Mouse (Mus musculus): ENCODE data around the gene Gm37240.
A peak's percentile ranks its signal among the peaks of the same experiment; 100 is the strongest.

Gm37240 gene

DNA sequence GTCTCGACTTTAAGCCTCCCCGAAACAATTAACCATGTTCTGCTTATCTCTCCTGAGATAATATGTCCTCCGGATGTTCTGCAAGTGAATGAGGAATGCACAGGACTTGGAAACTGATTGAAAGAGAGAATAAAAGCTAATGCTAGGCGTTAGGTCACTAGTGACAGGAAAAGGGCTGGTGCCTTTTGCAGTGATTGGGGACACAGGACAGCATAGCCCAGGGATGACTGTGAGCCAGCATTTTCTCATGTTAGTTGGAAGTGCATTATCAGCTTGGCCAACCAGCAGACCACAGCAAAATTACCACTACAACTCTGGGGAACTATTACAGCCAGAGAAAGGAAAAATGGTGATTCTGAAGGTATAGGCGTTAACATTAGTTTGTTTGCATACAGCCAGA, 1163.3 kb downstream of the Gm37240 start:
- no peak for DNase-seq

DNA sequence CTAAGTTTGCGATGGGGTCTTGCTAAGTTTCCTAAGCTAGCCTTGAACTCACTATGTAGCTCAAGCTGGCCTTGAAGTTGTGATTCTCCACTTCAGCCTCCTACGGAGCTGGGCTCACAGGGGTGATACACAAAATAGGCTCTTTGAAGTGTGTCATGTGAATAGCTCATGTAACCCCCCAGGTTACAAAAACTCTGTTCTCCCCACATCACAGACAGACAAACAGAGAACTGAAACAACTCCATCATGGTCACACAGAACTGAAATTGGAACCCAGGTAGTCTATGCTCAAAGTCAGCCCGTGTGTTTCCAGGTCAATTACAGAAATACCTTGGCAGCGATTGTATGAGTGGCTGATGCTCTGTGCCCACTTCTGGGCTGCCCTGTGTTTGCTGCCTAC, 1164.6 kb downstream of the Gm37240 start:
- DNase-seq: no peak

DNA sequence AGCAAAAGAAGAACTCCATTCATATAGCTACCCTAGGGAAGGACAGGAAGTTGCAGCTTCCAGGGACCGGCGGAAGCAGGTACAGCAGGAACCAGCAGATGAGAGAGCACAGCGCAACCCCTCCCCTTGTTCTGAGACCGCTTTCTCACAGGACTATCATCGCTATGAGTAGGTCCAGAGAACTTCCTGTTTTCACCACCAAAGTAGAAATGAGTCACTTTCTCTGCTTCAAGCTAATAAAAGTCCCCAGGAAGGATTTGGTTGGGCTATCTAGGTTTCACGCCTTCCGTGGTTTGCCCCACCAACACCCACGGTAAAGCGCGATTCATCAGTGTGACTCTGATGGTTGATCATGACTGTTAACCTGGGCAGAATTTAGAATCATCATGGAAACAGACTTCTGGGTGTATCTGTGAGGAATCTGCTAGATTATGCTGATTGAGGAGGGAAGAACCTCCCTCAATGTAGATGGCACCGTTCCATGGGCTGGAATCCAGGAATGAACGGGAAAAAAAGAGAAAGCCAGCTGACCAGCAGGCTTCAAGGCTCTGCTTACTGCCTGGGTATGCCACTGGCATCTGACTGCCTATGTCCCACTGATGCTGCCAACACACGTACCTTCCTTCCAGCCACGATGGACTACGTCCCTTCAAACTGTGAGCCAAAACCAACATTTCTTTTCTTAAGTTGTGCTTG, 1172.1 kb downstream of the Gm37240 start:
- DNase-seq: no peak

DNA sequence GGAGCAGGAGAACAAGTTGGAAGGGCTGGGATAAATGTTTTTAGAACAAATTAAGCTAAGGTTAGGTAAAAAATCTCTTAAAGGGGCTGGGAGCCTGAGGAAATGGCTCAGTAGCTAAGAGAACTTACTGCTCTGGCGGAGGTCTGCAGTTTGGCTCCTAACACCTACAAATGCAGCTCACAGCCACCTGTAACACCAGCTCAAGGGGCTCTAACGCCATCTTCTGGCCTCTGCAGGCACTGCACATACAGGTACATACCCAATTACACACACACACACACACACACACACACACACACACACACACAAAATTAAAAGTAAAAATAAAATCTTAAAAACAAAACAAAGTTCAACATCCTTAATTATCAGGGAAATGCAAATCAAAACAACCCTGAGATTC, 1174.4 kb downstream of the Gm37240 start:
- DNase-seq: no peak

DNA sequence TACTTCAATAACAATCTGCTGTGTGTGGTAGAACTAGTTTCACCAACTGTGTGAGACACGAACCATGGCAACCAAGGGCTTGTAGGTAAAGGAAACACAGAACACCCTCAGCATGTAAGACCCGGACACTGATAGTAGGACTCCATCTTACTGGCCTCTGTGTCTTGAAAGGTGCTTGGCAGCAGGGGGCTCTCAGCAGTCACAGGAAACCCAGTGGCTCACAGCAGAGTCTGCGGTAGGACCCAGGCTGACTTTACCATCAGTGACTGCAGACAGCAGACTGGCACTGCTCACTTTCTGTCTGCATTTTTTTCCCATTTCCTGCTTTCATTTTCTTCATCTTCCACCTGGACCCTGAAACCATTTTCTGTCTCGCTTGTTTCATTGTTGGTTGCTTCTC, 1176.6 kb downstream of the Gm37240 start:
- DNase-seq: no peak

DNA sequence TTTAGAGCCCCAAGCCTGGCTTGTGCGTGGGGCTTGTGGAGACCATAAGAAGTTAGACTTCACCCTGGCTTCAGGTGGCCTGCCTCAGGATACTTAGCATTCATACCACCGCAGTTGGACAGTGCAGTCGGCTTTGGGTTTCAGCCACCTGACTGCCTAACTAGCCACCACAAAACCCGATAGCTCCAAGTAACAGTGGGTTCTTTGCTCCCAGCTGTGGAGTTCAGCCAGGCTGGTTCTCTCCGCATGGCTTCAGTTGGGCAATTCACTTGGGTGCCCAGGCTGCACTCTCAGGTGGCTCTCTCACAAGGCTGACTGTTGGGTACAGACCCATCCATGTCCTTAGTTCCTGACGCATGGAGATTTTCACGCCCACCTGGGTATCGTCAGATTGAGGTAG, 1177.4 kb downstream of the Gm37240 start:
- DNase-seq: no peak

DNA sequence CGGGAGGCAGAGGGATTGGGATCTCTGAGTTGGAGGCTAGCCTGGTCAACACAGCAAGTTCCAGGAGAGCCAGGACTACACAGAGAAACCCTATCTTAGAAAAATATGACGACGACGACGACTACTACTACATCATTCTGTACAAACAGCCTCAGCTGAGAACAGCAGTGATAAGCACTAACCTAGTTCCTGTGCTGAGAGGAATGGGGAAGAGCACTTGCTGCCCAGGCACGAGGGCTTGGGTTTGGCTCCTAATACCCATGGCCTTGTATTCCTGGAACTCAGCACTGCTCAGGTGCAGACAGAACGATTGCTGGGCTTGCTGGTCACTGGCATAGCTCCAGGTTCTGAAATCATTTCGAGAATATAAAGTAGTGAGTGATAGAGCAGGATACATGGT, 1178.2 kb downstream of the Gm37240 start:
- no peak for DNase-seq

DNA sequence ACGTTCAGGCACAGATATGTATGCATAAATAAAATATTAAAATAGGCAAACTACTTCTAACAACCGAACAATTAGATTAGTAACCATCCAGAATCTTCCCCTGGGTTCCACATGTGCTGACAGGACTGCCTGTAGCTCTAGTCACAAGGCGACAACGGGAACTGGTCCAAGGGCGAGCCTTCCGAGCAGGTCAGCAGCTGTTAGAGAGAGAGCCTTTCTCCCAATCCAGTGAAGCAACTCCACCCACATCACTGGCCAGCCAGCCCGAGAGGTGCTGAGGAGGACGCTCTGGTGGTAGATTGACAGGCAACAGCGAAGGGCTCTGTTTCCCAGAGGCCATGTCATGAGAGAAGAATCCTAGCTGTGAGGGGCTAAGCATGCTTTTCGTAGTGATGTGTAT, 1178.8 kb downstream of the Gm37240 start:
- no peak for DNase-seq

DNA sequence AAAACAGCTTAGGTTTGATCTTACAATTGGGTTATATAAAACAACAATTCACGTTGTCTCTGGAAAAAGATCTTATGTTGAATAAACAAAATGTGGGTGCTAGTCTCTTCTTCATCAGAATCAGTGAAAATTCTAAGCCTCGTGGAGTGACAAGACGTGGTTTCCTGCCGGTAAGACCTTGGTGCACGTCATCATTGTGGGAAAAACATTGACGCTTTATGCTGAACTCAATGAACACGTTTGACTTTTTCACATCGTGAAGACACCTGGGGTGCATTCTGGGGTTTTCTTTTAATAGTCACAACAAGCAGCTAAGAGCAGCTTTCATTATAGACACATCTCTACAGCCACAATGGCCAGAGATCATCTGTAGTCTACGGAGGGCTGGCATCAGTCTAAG, 1182.1 kb downstream of the Gm37240 start:
- DNase-seq: no peak

DNA sequence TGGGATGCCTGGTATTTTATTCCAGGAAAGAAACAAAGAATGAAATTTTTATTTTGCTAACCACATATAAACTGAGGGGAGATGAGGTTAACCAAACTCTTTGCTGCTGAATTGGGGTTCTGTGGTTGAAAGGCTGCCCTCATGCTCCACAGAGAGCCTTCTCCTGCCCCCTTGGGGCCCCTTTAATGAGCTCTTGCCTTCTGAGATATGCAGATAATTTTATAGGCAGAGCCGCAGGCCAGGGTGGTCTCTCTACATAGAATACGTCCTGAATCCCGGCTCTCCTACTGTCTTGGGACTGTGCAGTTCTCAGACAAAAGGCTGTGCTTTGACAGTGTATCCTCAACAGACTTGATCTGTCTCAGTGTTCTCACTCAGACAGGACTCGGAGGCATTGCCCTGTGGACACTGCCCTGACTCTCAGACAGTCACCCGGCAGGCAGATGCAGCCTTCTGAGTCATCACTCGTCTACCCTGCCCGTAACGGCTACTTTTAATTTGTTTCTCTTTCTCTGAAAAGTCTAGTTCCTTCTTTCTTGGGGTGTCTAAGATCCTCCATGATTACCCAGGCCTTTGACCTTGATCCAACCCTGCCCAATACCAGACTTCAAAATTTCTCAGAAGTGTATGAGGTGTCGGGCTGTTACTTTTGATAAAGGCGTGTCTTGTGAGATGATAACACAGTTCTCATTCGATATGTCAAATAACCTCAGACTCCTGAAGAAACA, 1184.1 kb downstream of the Gm37240 start:
- no peak for DNase-seq

DNA sequence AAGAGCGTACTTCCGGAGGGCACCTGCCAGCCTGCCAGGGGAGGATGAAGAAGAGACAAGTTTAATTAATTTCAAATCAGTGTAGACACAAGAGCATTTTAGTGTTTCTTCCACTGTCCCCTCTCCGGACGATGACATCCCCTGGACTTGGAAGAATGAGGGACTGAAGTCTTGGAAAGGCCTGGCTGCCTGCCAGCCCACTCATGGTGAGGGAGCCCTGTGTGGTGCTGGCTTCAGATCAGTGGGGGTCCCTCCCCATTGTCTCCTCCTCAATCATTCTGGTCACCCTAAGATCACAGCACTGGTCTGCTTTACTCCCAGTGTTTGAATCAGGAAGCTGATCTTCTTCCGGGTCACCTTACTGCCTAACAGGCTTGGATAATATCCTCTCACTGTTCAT, 1185.4 kb downstream of the Gm37240 start:
- no peak for DNase-seq

DNA sequence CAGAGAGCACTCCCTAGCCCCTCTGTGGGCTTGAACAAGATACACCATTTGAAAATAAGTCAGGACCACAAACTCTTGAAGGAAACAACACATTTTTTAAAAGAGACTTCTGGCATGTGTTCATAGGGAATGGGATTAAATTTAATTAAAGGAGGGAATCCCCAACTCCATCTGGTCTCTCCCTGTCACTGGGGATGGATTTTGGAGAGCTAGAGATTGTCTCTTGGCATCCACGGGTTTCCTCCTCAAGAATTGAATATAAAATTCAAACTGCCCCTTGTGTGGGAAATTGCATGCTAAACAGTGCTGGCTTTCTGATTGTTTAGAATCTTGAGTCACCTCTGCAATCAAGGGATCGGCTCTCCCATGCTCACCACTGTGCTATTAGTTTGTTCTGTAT, 1185.8 kb downstream of the Gm37240 start:
- no peak for DNase-seq

DNA sequence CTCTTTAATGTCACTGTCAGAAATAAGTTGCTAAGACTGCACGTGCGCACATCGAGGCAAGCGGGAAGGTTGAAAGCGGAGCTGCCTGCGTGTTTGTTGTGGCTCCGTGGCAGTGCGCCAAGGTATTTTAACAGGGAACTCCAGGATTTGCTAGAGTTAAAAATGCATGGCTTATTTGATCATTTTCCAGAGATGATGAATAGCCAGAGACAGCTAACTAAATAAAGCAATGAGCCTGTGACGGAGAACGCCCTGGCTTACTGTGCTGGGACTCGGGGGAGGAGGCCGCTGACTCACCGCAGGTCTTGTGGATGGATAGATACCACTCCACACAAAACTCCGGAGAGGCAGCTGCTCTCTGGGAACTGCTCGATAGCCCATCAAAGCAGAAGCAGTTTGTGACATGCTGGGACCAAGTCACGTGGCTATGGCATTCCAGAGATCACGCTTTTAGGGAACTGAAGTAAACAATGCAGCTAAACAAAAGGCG, 1190.8 kb downstream of the Gm37240 start:
- no peak for DNase-seq

DNA sequence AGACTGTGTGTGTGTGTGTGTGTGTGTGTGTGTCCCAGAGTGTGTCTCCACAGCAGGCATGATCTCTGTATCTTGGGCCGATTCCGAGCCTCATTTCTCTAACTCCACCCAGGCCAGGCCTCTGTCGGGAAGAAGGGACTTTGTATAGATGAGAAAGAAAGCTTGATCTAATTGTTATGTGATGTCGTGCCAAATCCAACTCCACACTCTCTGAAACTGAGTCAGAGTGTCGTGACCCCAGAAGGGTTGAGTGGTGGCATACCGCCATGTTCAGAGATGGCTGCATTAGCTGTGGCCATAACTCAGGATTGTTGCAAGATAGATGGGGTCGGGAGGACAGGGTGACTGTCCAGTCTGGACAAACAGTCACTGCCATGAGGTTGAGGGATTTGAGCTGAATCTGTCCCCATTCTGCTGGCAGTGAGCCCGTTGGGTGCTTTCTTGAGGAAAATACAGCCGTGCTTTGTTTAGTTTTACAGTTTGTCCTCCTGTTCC, 1191.4 kb downstream of the Gm37240 start:
- no peak for DNase-seq

DNA sequence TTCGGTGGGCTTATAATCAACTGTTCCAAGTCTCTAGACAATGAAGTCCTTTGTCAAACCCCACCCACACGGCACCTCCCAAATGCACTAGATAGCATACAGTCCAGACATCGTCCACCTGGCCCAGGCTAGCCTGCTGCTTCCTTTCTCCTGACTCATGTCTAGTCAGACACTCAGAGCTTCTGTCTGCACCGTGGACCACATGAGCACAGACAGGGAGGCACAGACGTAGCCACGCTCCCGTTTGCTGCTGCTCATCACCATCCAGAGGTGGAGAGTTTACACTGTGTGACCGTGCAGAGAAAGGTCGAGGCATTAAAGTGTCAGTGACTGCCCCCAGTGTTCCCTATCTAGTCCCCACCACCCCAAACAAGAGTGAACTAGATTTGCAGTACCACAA, 1191.9 kb downstream of the Gm37240 start:
- DNase-seq: no peak

DNA sequence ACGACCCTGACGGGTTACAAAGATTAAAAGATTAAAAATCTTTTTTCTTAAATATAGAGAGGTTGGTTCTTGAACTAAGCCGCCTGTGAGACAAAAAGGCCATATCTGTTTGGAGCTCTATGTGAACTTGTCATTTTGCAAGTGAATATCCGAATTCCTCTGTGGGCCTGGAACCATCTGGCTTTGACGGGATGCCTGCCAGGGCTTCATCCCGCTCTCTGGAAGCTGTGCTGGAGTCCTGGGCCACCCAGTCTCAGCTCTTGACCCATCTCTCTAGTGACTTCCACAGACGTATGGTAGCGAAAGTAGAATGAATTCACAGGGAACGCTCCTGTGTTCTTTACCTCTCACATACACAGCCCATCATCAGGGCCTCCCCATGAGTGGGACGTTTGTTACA, 1193.4 kb downstream of the Gm37240 start:
- no peak for DNase-seq

DNA sequence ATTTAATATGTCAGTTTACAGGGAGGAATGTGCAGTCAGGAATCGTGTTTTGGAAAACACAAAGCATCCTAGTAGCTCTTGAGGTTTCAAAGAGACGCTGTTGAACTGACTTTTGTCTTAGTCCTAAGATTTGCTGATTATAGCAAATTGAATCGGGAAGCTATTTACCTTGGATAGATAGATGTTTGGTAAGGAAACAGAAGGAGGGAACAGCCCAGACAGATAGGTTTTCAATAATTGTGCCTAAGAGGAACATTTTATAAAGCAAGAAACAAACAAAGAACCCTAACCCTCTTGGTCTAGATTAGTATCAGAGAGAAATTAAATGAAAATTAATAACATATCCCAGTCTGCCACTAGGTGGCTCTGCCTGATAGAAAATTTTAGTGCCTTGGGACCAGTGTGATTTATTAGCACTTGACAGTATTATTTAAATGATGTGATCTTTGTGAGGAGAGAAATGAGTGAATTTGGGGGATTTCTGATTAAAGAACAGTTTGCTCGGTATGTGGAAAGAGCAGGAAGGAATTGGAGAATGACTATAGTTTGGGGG, 1194.6 kb downstream of the Gm37240 start:
- DNase-seq: peak; percentile 62

DNA sequence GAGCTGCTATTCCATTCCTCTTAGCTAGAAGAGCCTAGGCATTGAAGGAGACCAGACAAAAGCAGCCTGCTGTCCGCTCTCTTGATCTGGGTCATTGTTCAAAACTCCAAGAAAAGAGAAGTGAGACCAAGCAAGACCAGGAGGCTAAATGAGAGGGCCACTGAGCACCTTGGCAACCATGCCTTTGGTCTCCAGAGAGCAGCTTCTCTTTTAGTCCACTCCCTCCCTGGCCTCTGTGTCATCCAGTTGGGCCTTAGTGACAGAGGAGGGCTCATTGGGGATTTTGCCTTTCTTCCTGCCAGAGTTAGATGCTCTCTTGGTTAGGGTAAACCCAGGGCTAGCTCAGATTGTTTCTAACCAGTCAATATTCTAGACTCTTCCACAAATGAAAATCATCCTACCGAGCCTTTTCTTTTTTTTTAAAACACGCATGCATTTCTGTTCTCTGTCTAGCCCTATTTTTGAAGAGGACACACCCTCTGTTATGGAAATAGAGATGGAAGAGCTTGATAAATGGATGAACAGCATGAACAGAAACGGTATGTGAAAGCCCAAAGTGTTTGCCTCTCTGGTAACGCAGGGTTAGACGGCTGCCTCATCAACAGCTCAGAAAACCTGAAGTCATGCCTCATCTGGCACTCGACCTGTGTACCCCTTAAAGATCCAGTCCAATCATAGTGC, 1197.1 kb downstream of the Gm37240 start:
- no peak for DNase-seq

DNA sequence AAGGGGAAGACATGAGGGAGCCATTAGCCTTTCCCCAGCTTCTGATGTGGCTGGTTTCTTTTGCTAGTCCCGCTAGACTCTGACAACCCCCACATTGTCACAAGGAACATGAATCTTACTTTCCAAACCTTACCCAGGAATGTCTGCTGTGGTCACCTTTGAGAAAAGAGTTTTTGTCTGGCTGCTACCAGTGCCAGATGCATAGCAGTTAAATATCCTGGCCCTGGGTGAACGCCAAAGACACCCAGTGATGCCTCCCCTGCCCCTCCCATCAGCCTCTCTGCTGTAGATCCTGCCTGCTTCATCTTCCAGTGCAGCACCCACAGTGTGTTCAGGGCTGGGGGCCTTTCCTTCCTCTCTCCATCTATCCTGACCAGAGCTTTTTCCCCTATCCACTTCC, 1197.7 kb downstream of the Gm37240 start:
- no peak for DNase-seq

DNA sequence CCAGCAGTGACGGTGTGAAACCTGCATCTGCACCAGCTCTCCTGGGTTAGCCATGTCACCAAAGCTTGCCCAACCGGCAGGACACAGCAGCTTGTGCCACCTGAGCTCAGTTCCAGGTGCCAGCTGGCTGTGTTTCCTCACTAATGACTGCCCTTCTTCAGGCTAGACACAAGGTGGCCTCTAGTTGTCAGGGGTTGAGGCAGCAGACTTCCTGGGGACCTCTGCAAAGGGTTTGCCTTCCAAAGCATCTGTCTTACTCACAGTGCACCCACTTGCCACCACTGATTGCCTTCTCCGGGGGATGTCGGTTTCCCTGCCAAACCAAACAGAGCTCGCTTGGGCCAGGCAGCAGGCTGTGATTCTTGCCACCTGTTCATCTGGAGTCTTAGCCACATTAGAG, 1199.1 kb downstream of the Gm37240 start:
- no peak for DNase-seq

DNA sequence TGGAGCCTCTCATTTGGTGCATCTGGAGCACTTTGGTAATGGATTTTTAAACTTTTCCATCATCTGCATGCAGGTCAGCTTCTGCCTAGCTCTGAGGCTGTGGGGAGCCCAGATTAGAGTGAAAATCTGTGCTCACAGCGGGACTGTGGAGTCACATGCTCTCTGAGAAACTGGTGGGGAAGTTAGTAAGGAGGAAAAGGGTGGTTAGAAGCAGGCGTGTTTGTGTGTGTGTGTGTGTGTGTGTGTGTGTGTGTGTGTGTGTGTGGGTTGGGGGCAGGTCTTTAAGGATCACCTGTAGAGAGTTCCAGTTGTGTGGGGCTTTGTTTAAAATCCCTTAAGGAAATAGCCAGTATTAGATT, 1199.9 kb downstream of the Gm37240 start:
- no peak for DNase-seq

DNA sequence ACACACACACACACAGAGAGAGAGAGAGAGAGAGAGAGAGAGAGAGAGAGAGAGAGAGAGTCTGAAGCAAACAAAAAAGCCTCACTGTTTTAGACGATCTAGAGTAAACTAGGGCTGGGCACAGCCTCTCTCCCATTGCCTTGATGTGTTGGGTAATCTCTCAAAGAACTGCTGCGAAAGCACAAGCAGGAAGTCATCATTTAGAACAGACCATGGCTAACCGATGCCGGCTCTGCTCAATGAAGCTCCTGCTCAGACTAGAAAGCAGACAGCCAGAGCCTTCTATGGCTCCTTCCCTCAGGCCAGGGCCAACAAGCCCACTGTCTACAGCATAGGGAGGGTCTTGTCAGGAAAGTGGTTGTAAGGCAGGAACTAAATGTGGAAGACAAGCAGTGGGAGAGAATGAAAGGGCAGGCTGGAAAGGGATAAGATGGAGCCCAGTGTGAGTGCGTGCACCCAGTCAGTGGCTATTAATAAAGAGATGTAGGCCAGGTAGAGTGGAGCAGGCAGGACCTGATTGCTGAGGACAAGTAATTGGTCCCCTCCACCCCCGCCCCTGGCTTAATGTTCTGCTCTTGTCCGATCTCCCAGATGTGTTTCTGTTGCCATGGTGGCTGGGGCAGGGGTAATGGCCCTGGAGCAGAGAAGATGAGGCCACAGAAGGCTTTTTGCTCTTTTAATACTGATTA, 1200.4 kb downstream of the Gm37240 start:
- no peak for DNase-seq

DNA sequence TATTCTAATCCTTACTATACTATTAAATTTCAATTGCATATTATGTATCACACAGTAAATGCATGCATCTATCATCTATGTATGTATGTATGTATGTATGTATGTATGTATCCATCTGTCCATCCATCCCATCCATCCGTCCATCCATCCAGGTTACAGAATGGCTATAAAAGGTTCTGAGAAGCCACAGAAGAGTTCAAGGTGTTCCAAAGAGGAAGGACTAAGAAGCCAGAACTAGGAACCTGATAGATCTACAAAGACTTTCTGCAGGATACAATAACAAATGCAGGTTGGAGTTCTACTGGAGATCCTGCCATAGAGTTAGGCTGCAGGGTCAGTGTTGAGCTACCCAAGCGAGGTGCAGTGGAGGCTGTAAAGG, 1201.0 kb downstream of the Gm37240 start:
- no peak for DNase-seq
